Mouse (Mus musculus) limb, embryonic 13.5 days (tissue): ENCODE measurements around the gene Atp1a1. TPM values are rescaled to one million over a fixed set of nuclear protein-coding genes. Genes with fewer than 3 reads are reported as not detected.
A peak's percentile ranks its signal among the peaks of the same experiment; 100 is the strongest.

Experiments used
- ATAC-seq: fragments of 200-750 bp; cut with Nextera tagmentation; 2 replicates; pipeline ENCODE4 v1.8.0; 2017; ENCODE audit warnings: low read depth, moderate number of reproducible peaks, moderate TSS enrichment; ENCODE audit not compliant: low FRiP score
- H3K27ac ChIP-seq: fragments of 300-500 bp; sonication (generic); 2 replicates; pipeline ENCODE4 v1.5.1; 2015; ENCODE audit warnings: inconsistent platforms, mild to moderate bottlenecking, moderate library complexity
- H3K27me3 ChIP-seq: fragments of 300-500 bp; sonication (generic); 2 replicates; pipeline ENCODE4 v1.6.1; 2015; ENCODE audit warnings: mild to moderate bottlenecking, inconsistent platforms
- H3K36me3 ChIP-seq: fragments of 300-500 bp; sonication (generic); 2 replicates; pipeline ENCODE4 v1.6.1; 2015; ENCODE audit warnings: inconsistent platforms, mild to moderate bottlenecking, moderate library complexity
- H3K4me1 ChIP-seq: fragments of 300-500 bp; sonication (generic); 2 replicates; pipeline ENCODE4 v1.6.1; 2015; ENCODE audit warnings: inconsistent platforms
- H3K4me2 ChIP-seq: fragments of 300-500 bp; sonication (generic); replicated peaks from 2 replicates; pipeline ENCODE4 v1.6.1; 2015; ENCODE audit warnings: inconsistent platforms, mild to moderate bottlenecking, moderate library complexity
- H3K4me3 ChIP-seq: fragments of 300-500 bp; sonication (generic); 2 replicates; pipeline ENCODE4 v1.5.1; 2015; ENCODE audit warnings: moderate library complexity, mild to moderate bottlenecking, inconsistent platforms
- H3K9ac ChIP-seq: fragments of 300-500 bp; sonication (generic); 2 replicates; pipeline ENCODE4 v1.6.1; 2015; ENCODE audit warnings: mild to moderate bottlenecking, inconsistent platforms
- H3K9me3 ChIP-seq: fragments of 300-500 bp; sonication (generic); 2 replicates; pipeline ENCODE4 v1.6.1; 2016; ENCODE audit warnings: inconsistent platforms
- WGBS: fragments of 180-500 bp; shearing (Covaris S2); methylation state at CpG from one replicate; pipeline ENCODE4 v1.1.7; 2015; 5-methylcytosine and 5-hydroxymethylcytosine counted together
- polyA plus RNA-seq: library from polyadenylated mRNA; unstranded; fragments of >200 nt; fragmentation: Nextera tagmentation; extraction: Ambion mirVana; gene quantifications from 2 replicates; pipeline ENCODE4 v1.2.1, GENCODE M21; 2015

Atp1a1 gene
- polyA plus RNA-seq, 1 experiment from 2014 or later = 63.5 TPM

GRCm38 (mm10) chr3:101561948-101562347, 42.5 kb downstream of the Atp1a1 start:
- Histone ChIP-seq H3K9me3 (no peaks in the 10 kb centered on the region), H3K4me3 (no peak overlapping the region)
- 92% methylated on average over 5 of the region's 5 CpGs for WGBS

GRCm38 (mm10) chr3:101560841-101561522, 43.5 kb downstream of the Atp1a1 start:
- WGBS = 84% methylated on average over 9 of the region's 9 CpGs
- Histone ChIP-seq H3K36me3 (no peaks in the 10 kb centered on the region), H3K27me3 (no peaks in the 10 kb centered on the region), H3K9me3 (no peaks in the 10 kb centered on the region), H3K4me3 (no peak overlapping the region), H3K4me2 (no peak overlapping the region), H3K9ac (no peak overlapping the region), H3K27ac (no peak overlapping the region), H3K4me1 (peaks cover 11% of the 10 kb centered on the region; the same call in 1 of the 2 replicates)
- no peak for ATAC-seq

More at GRCm38 (mm10) chr3:101561948-101562347, 42.5 kb downstream of the Atp1a1 start:
- no peak overlapping the region for H3K9ac ChIP-seq
- peaks cover 11% of the 10 kb centered on the region; the same call in 1 of the 2 replicates for H3K4me1 ChIP-seq
- no peaks in the 10 kb centered on the region for H3K27me3 ChIP-seq
- H3K36me3 ChIP-seq = no peaks in the 10 kb centered on the region
- H3K27ac ChIP-seq = no peak overlapping the region
- ATAC-seq = no peak
- H3K4me2 ChIP-seq = no peak overlapping the region

GRCm38 (mm10) chr3:101556712-101557111, 47.8 kb downstream of the Atp1a1 start:
- Histone ChIP-seq H3K4me2 (no peak overlapping the region), H3K27me3 (no peaks in the 10 kb centered on the region), H3K4me3 (no peak overlapping the region), H3K9ac (no peak overlapping the region), H3K9me3 (no peaks in the 10 kb centered on the region), H3K4me1 (peaks cover 11% of the 10 kb centered on the region), H3K36me3 (no peaks in the 10 kb centered on the region), H3K27ac (no peak overlapping the region)
- WGBS = 86% methylated on average over 2 of the region's 2 CpGs
- no peak for ATAC-seq

GRCm38 (mm10) chr3:101552621-101553620, 51.6 kb downstream of the Atp1a1 start:
- Histone ChIP-seq H3K27me3 (no peaks in the 10 kb centered on the region), H3K9me3 (no peaks in the 10 kb centered on the region), H3K27ac (no peak overlapping the region), H3K4me1 (peaks cover 9% of the 10 kb centered on the region), H3K4me3 (no peak overlapping the region), H3K4me2 (no peak overlapping the region), H3K36me3 (no peaks in the 10 kb centered on the region), H3K9ac (no peak overlapping the region)
- 81% methylated on average over 7 of the region's 7 CpGs for whole genome bisulfite sequencing
- no peak for ATAC-seq

GRCm38 (mm10) chr3:101551457-101552230, 52.8 kb downstream of the Atp1a1 start:
- Histone ChIP-seq H3K27me3 (no peaks in the 10 kb centered on the region), H3K27ac (peak overlapping the region; percentile 40; the same call in 1 of the 2 replicates), H3K4me2 (no peak overlapping the region), H3K36me3 (no peaks in the 10 kb centered on the region), H3K4me3 (no peak overlapping the region), H3K4me1 (peaks cover 9% of the 10 kb centered on the region), H3K9me3 (no peaks in the 10 kb centered on the region), H3K9ac (no peak overlapping the region)
- WGBS = 77% methylated on average over 26 of the region's 26 CpGs
- ATAC-seq = peak; percentile 71

GRCm38 (mm10) chr3:101549749-101550148, 54.7 kb downstream of the Atp1a1 start:
- no peak for ATAC-seq
- Histone ChIP-seq H3K9ac (no peak overlapping the region), H3K4me2 (no peak overlapping the region), H3K4me3 (no peak overlapping the region), H3K4me1 (peaks cover 9% of the 10 kb centered on the region), H3K27ac (no peak overlapping the region), H3K27me3 (no peaks in the 10 kb centered on the region), H3K9me3 (no peaks in the 10 kb centered on the region), H3K36me3 (no peaks in the 10 kb centered on the region)
- WGBS = 82% methylated on average over 5 of the region's 5 CpGs

GRCm38 (mm10) chr3:101544116-101544515, 60.4 kb downstream of the Atp1a1 start:
- H3K36me3 ChIP-seq = no peaks in the 10 kb centered on the region
- H3K4me2 ChIP-seq = no peak overlapping the region
- ATAC-seq = 0 out of 2 replicates have a peak, but pooled peaks have one; percentile 32
- H3K4me3 ChIP-seq = no peak overlapping the region
- H3K9ac ChIP-seq = no peak overlapping the region
- no peaks in the 10 kb centered on the region for H3K9me3 ChIP-seq
- 20% methylated on average over 7 of the region's 7 CpGs for WGBS
- peaks cover 6% of the 10 kb centered on the region for H3K4me1 ChIP-seq
- no peak overlapping the region for H3K27ac ChIP-seq
- no peaks in the 10 kb centered on the region for H3K27me3 ChIP-seq

GRCm38 (mm10) chr3:101541571-101541970, 62.9 kb downstream of the Atp1a1 start:
- Histone ChIP-seq H3K36me3 (no peaks in the 10 kb centered on the region), H3K4me2 (no peak overlapping the region), H3K27me3 (no peaks in the 10 kb centered on the region), H3K9me3 (no peaks in the 10 kb centered on the region), H3K9ac (no peak overlapping the region), H3K27ac (no peak overlapping the region), H3K4me1 (peaks cover 6% of the 10 kb centered on the region), H3K4me3 (no peak overlapping the region)
- ATAC-seq = no peak
- WGBS = 84% methylated on average over 6 of the region's 6 CpGs

GRCm38 (mm10) chr3:101540568-101540967, 63.9 kb downstream of the Atp1a1 start:
- no peak for ATAC-seq
- Histone ChIP-seq H3K9me3 (no peaks in the 10 kb centered on the region), H3K27me3 (no peaks in the 10 kb centered on the region), H3K27ac (no peak overlapping the region), H3K4me3 (no peak overlapping the region), H3K9ac (no peak overlapping the region), H3K36me3 (no peaks in the 10 kb centered on the region), H3K4me2 (no peak overlapping the region), H3K4me1 (peaks cover 6% of the 10 kb centered on the region)
- 88% methylated on average over 4 of the region's 4 CpGs for WGBS

- H3K4me1 ChIP-seq = no peaks in the 10 kb centered on the region
- peak; percentile 69; the same call in 1 of the 2 replicates for ATAC-seq
- H3K4me2 ChIP-seq = no peak overlapping the region
- no peak overlapping the region for H3K4me3 ChIP-seq
- no peaks in the 10 kb centered on the region for H3K36me3 ChIP-seq
- WGBS = 81% methylated on average over 7 of the region's 7 CpGs
- no peak overlapping the region for H3K27ac ChIP-seq
- H3K27me3 ChIP-seq = no peaks in the 10 kb centered on the region
- no peak overlapping the region for H3K9ac ChIP-seq
- no peaks in the 10 kb centered on the region for H3K9me3 ChIP-seq
Measured at GRCm38 (mm10) chr3:101536322-101536721, 68.2 kb downstream of the Atp1a1 start.

- Histone ChIP-seq H3K9me3 (no peaks in the 10 kb centered on the region), H3K27ac (no peak overlapping the region), H3K9ac (no peak overlapping the region), H3K27me3 (no peaks in the 10 kb centered on the region), H3K36me3 (no peaks in the 10 kb centered on the region), H3K4me2 (no peak overlapping the region), H3K4me1 (peaks cover 12% of the 10 kb centered on the region), H3K4me3 (no peak overlapping the region)
- ATAC-seq = no peak
- 91% methylated on average over 9 of the region's 9 CpGs for WGBS
Measured at GRCm38 (mm10) chr3:101534311-101534710, 70.2 kb downstream of the Atp1a1 start.
